Mouse (Mus musculus) naive thymus-derived CD4-positive, alpha-beta T cell, adult 2 months (primary cell): ENCODE data around the gene Pdc.
"Not testable (repeated sequence)": the region's sequence is repeated elsewhere in the genome, so short reads cannot be mapped to it uniquely, and the experiment has no call there.

Source experiments
- DNase-seq: peaks from one replicate; pipeline ENCODE4 v3.0.0-alpha.2; 2011; ENCODE audit warnings: low read depth

Gene Pdc

GRCm38 (mm10) chr1:150319205-150319604 is at the start of gene Pdc:
Gene Pdc (plus strand): TSS chr1:150319417.
- DNase-seq = no peak

GRCm38 (mm10) chr1:150294051-150294450 is 25.2 kb upstream of the Pdc start:
- not testable (repeated sequence) for DNase-seq

GRCm38 (mm10) chr1:150307599-150307998 is 11.6 kb upstream of the Pdc start:
- peak; percentile 12 for DNase-seq

- no peak for DNase-seq
Measured at GRCm38 (mm10) chr1:150335111-150335510, 15.9 kb downstream of the Pdc start.

GRCm38 (mm10) chr1:150360864-150361263 is 41.6 kb downstream of the Pdc start:
- no peak for DNase-seq

- DNase-seq = peak; percentile 29
Measured at GRCm38 (mm10) chr1:150372895-150373294, 53.7 kb downstream of the Pdc start.

GRCm38 (mm10) chr1:150374247-150374646 is 55.0 kb downstream of the Pdc start:
- no peak for DNase-seq
